Mouse (Mus musculus): ENCODE measurements around the gene Mrpl50. TPM values are rescaled to one million over a fixed set of nuclear protein-coding genes. Genes with fewer than 3 reads are reported as not detected.
"Not testable (repeated sequence)": the region's sequence is repeated elsewhere in the genome, so short reads cannot be mapped to it uniquely, and the experiment has no call there.

Gene Mrpl50
- polyA plus RNA-seq, 1 experiment from 2014 or later = 85.6 TPM

DNA sequence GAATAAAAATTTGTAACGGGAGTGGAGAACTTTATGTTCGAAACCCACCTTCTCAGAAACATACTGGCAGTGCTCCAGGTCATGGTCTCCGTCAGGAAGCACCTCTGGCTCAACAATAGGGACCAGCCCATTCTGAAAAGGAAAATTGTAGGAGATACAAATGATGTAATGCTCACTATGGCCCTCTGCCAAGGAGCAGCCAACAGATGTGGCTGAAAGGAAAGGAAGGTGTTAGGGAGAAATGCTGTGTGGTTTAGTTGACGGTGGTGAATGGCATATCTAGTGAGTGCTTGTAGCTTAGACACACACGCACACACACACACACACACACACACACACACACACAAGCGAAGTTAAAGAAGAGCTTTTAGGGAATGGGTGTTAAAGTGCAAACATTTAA is 18.8 kb upstream of the Mrpl50 start:
- no peaks in the 10 kb centered on the region for H3K36me3 ChIP-seq
- no peak overlapping the region for H3K4me2 ChIP-seq
- H3K4me3 ChIP-seq (replicated peaks) = no peak overlapping the region
- no peaks in the 10 kb centered on the region for H3K27me3 ChIP-seq (replicated peaks)
- H3K9ac ChIP-seq = no peak overlapping the region
- no peak for ATAC-seq (ENCODE audit: insufficient read depth, low FRiP score, low read depth)
- H3K27ac ChIP-seq = no peak overlapping the region
- 50% methylated on average over 6 of the region's 6 CpGs for WGBS
- no peaks in the 10 kb centered on the region for H3K4me1 ChIP-seq
- no peaks in the 10 kb centered on the region for H3K9me3 ChIP-seq

DNA sequence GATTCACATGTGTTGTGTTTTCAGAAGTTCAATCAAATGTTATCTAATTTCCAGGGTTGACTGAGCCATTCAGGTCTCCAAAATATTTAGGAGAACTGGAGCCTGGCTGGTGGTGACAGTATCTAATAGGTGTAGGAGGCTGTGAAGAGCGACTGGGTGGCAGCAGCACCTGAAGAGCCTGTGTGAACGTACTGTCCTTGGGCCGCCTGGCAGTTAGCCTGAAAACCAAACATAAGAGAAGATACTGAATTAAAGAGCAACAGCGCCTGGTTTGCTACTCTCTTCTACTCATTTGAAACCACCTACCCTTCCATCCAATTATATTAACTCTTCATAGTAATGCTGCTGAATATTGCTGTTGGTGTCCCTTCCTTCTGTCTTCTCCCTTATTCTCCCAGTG is 15.8 kb upstream of the Mrpl50 start:
- no peak overlapping the region for H3K4me2 ChIP-seq
- no peak overlapping the region for H3K4me3 ChIP-seq (replicated peaks)
- H3K36me3 ChIP-seq = no peaks in the 10 kb centered on the region; the same call in 1 of the 2 replicates
- 82% methylated on average over 4 of the region's 4 CpGs for WGBS
- ATAC-seq (ENCODE audit: insufficient read depth, low FRiP score, low read depth) = no peak
- no peaks in the 10 kb centered on the region for H3K4me1 ChIP-seq
- no peak overlapping the region for H3K9ac ChIP-seq
- no peaks in the 10 kb centered on the region for H3K27me3 ChIP-seq (replicated peaks)
- no peaks in the 10 kb centered on the region for H3K9me3 ChIP-seq
- no peak overlapping the region for H3K27ac ChIP-seq

DNA sequence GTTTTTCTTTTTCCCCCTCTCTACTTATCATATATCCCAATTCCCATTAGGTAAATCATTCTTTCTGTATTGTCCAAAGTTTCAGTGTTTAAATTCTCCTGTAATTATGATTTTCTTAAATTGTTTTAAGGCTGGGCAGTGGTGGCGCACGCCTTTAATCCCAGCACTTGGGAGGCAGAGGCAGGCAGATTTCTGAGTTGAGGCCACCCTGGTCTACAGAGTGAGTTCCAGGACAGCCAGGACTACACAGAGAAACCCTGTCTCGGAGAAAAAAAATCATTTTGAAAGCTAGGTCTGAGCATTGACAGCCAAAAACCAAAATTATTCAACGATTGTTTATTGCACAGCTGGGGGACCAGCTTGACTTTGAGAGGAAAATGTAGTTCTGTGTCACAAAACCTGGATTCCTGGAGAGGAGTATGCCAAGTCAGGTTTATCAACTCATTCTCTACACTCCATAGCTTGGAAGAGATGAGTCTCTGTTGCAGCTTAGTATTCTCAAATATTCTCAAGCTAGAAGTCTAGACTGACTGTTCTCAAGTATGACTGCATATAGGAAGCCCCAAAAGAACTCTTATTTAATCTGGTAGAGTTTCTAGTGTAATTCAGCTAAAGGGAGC is 14.9 kb upstream of the Mrpl50 start:
- H3K4me1 ChIP-seq = no peaks in the 10 kb centered on the region
- WGBS = 88% methylated on average over 4 of the region's 4 CpGs
- H3K4me3 ChIP-seq (replicated peaks) = no peak overlapping the region
- no peak overlapping the region for H3K27ac ChIP-seq
- no peak for ATAC-seq (ENCODE audit: insufficient read depth, low FRiP score, low read depth)
- H3K36me3 ChIP-seq = no peaks in the 10 kb centered on the region; the same call in 1 of the 2 replicates
- H3K9ac ChIP-seq = no peak overlapping the region
- H3K27me3 ChIP-seq (replicated peaks) = no peaks in the 10 kb centered on the region
- H3K4me2 ChIP-seq = no peak overlapping the region
- H3K9me3 ChIP-seq = no peaks in the 10 kb centered on the region

DNA sequence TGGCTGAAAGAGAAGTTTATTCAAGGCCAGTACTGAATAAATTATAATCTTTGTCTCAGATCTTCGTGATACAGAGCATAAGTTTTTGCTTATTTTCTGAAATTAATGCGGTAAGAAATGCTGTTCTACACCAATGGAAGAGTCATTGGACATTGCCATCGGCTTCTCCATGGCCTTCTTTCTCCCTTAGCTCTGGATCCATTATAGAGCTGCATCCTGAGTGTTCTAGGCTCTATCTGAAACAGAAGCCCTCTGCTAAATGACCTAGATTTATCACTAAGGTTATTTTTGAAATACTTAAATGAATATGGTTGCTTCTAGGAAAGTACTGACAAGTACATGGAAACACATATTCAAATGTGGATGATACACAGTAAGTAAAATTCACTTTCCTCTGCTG is 14.1 kb upstream of the Mrpl50 start:
- Histone ChIP-seq H3K4me1 (no peaks in the 10 kb centered on the region), H3K4me2 (no peak overlapping the region), H3K9ac (no peak overlapping the region), H3K27ac (no peak overlapping the region), H3K36me3 (peaks cover 5% of the 10 kb centered on the region), H3K27me3 (replicated peaks) (no peaks in the 10 kb centered on the region), H3K4me3 (replicated peaks) (no peak overlapping the region), H3K9me3 (0 out of 2 replicates have a peak, but pooled peaks cover under 1% of the 10 kb centered on the region)
- no peak for ATAC-seq (ENCODE audit: insufficient read depth, low FRiP score, low read depth)
- 88% methylated on average over 3 of the region's 3 CpGs for WGBS

DNA sequence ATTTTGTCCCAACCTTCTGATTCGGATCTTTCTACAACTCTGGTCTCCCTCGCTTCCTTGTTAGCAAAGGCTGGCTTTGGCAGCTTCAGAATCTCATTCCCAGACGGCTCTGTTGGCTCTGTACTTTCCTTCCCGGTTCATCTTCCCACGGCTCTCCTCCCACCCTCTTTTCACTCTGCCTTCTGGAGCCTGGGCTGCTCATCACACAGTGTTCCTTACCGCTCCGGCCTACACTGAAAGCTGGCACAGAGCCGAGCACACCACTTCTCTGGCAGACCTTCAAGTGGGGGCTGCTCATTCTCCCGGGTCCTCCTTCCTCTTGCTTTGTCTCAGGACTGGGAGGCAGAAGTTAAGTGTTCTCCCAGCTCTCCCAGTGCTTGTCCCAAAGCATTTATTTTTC is 1.7 kb upstream of the Mrpl50 start:
- Histone ChIP-seq H3K4me3 (replicated peaks) (0 out of 2 replicates have a peak overlapping the region, but pooled peaks have one; percentile 4), H3K4me2 (peak overlapping the region; percentile 66; the same call in 1 of the 2 replicates), H3K9ac (no peak overlapping the region), H3K4me1 (peaks cover 6% of the 10 kb centered on the region; the same call in 1 of the 2 replicates), H3K36me3 (0 out of 2 replicates have a peak, but pooled peaks cover 6% of the 10 kb centered on the region), H3K9me3 (no peaks in the 10 kb centered on the region), H3K27me3 (replicated peaks) (no peaks in the 10 kb centered on the region), H3K27ac (no peak overlapping the region)
- ATAC-seq (ENCODE audit: insufficient read depth, low FRiP score, low read depth) = no peak
- 73% methylated on average over 9 of the region's 9 CpGs for WGBS

DNA sequence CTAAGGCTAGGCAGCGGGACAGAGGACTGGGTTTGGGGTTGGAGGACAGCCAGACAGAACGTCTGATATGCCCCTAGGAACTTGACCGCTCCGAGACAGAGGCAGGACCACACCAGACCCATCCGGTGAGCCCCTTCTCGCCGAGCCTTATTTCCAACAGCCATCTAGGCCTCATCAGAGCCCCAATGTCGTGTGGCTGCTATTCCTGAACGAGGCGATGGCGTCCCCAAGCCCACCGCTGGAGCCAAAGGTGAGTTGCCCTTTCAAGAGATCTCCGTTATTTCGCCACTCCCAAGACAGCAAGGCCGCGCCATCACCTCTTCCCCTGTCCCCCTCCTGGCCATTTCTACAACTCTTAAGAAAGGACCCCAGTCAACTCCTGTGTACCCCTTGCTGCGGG is 453 bp upstream of the Mrpl50 start:
- Histone ChIP-seq H3K4me3 (replicated peaks) (peak overlapping the region; percentile 77), H3K27ac (no peak overlapping the region), H3K36me3 (0 out of 2 replicates have a peak, but pooled peaks cover 6% of the 10 kb centered on the region), H3K9ac (peak overlapping the region; percentile 56), H3K4me1 (peaks cover 6% of the 10 kb centered on the region; the same call in 1 of the 2 replicates), H3K4me2 (peak overlapping the region; percentile 66), H3K9me3 (no peaks in the 10 kb centered on the region), H3K27me3 (replicated peaks) (no peaks in the 10 kb centered on the region)
- ATAC-seq (ENCODE audit: insufficient read depth, low FRiP score, low read depth) = peak; percentile 9; the same call in 1 of the 2 replicates
- WGBS = under 1% methylated on average over 17 of the region's 17 CpGs

DNA sequence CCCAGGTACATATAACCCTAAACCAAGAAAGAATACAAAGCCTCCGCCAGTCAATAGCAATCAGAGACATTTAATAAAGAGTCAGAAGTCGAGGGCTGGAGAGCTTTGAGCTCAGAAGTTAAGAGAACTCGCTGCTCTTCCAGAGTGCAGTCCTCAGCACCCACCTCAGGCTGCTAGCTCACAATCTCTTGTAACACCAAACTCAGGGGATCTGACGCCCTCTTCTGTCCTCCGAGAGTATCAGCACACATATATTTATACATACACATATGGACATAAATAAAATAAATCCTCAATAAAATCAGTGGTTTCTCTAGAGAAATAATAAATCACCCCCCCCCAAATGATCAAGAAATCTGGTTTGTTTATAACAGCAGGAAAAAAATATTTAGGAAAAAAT is 1.4 kb downstream of the Mrpl50 start:
- no peaks in the 10 kb centered on the region for H3K27me3 ChIP-seq (replicated peaks)
- H3K27ac ChIP-seq = no peak overlapping the region
- H3K9me3 ChIP-seq = no peaks in the 10 kb centered on the region
- H3K36me3 ChIP-seq = 0 out of 2 replicates have a peak, but pooled peaks cover 6% of the 10 kb centered on the region
- H3K9ac ChIP-seq = no peak overlapping the region
- WGBS = 74% methylated on average over 5 of the region's 5 CpGs
- no peak for ATAC-seq (ENCODE audit: insufficient read depth, low FRiP score, low read depth)
- 0 out of 2 replicates have a peak overlapping the region, but pooled peaks have one; percentile 8 for H3K4me3 ChIP-seq (replicated peaks)
- H3K4me2 ChIP-seq = no peak overlapping the region
- H3K4me1 ChIP-seq = peaks cover 6% of the 10 kb centered on the region; the same call in 1 of the 2 replicates

DNA sequence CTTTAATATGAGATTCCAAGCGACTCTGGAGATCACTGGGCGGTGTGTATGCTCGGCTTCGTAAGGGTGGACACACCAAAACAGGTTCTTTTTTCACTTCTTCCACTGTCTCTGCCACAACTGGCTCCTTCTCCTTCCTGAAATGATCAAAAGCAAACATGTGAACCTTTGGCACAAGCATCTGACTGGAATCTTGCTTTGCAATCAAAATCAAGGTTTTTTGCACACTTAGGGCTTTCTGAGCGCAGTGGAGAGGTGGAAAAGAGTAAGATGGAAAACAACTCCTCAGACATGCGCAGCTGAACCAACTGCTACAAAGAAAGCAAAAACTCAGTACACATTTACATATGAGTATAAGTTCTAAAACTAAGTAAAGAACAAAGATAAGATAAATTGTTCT is 6.5 kb downstream of the Mrpl50 start:
- Histone ChIP-seq H3K9ac (no peak overlapping the region), H3K4me2 (no peak overlapping the region), H3K36me3 (peaks cover 9% of the 10 kb centered on the region; the same call in 1 of the 2 replicates), H3K9me3 (no peaks in the 10 kb centered on the region), H3K4me1 (peaks cover 2% of the 10 kb centered on the region; the same call in 1 of the 2 replicates), H3K4me3 (replicated peaks) (no peak overlapping the region), H3K27ac (no peak overlapping the region), H3K27me3 (replicated peaks) (no peaks in the 10 kb centered on the region)
- ATAC-seq (ENCODE audit: insufficient read depth, low FRiP score, low read depth) = no peak
- WGBS = 96% methylated on average over 6 of the region's 6 CpGs

DNA sequence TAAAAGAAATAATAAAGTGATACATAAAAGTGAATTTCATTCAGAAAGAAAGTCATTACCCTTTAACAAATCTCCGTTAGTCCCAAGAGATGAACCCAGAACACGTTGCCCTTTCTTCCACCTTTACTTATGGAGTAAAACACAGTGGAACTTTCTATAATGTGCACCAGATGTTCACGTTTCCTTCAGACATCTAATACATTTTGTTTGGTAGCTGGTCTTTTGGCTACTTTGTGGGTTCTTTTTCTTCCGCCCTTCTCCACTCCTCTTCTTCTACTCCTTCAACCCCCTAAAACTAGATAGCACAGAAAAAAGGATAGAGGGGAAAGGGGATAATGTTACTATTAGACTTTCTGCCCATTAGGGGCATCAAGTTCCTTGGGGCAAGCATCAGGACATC is 8.3 kb downstream of the Mrpl50 start:
- Histone ChIP-seq H3K36me3 (peaks cover 5% of the 10 kb centered on the region; the same call in 1 of the 2 replicates), H3K4me1 (no peaks in the 10 kb centered on the region), H3K4me2 (no peak overlapping the region), H3K27ac (no peak overlapping the region), H3K27me3 (replicated peaks) (no peaks in the 10 kb centered on the region), H3K4me3 (replicated peaks) (no peak overlapping the region), H3K9ac (no peak overlapping the region), H3K9me3 (no peaks in the 10 kb centered on the region)
- 90% methylated on average over 4 of the region's 4 CpGs for WGBS
- ATAC-seq (ENCODE audit: insufficient read depth, low FRiP score, low read depth) = no peak

DNA sequence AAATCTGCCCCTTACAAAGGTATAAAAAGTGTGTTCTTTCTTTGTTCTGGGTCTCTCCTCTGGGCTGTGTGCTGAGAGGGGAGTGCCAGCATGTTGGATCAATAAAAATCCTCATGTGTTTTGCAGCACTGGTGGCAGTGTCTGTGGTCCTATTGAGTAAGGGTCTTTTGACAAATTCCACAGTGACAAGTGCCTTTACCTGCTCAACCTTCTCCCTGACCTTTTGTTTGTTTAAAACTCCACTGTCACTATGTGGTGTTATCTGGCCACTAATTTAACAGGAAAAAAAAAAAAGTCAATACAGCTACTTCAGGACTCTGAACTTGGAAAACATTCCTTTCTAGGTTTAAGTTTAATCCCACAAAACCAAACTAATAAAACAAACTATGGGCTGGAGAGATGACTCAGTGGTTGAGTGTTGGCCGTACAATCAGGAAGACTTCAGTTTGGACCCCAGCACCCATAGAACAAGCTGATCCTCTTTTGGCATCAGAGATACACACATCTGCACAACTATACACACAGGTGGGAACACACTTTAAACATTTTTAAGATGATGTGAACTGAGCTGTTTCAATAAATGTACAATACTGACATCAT is 10.6 kb downstream of the Mrpl50 start:
- H3K36me3 ChIP-seq; H3K9me3 ChIP-seq; H3K4me2 ChIP-seq; H3K27me3 ChIP-seq (replicated peaks); ATAC-seq (ENCODE audit: insufficient read depth, low FRiP score, low read depth); H3K27ac ChIP-seq; H3K4me3 ChIP-seq (replicated peaks); H3K9ac ChIP-seq; H3K4me1 ChIP-seq: not testable (repeated sequence)
- 62% methylated on average over 1 of the region's 1 CpGs for WGBS

DNA sequence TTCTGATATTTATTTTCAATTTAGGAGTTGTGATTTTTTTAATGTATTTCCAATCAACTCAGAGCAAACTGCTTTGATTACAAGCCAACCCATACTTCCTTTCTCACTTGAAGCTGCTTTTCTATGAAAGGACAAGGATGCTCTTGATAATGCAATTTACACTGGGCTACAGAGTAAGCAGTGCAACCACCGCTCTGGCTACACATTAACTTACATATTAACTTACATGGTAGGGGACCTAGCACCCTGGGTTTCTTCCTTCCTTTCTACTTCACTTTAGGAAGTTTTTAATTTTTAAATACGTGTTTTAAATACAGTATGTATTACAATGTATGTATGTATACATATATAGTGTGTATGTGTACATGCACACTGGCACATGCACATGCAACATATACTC is 11.7 kb downstream of the Mrpl50 start:
- ATAC-seq (ENCODE audit: insufficient read depth, low FRiP score, low read depth) = no peak
- Histone ChIP-seq H3K4me3 (replicated peaks) (no peak overlapping the region), H3K27me3 (replicated peaks) (no peaks in the 10 kb centered on the region), H3K4me2 (no peak overlapping the region), H3K4me1 (no peaks in the 10 kb centered on the region), H3K27ac (no peak overlapping the region), H3K9me3 (no peaks in the 10 kb centered on the region), H3K36me3 (peaks cover 5% of the 10 kb centered on the region; the same call in 1 of the 2 replicates), H3K9ac (no peak overlapping the region)
- 74% methylated on average over 2 of the region's 2 CpGs for WGBS

DNA sequence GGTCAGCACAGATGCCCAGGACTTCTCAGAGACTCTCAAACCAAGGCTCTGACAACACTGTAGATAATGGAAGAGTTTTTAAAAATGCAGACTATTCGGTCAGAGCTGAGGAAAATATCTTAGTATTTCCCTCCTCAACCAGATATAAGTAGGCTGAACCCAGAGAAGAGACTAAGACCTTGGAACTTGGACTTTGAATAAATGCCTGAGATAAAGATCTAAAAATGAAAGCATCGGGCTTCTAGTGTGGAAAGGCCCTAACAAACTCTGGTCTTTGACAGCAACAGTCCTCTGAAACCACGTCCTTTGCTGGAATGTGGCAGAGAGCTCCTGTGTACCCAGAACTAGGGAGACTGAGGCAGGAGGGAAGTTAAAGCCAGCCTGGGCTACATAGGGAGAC is 14.5 kb downstream of the Mrpl50 start, which contains the start of gene Baat:
TSS of gene Baat (minus strand) at position 172 of the 400 bp plus-strand sequence.
- ATAC-seq (ENCODE audit: insufficient read depth, low FRiP score, low read depth) = no peak
- no peaks in the 10 kb centered on the region for H3K9me3 ChIP-seq
- no peaks in the 10 kb centered on the region for H3K36me3 ChIP-seq
- no peaks in the 10 kb centered on the region for H3K4me1 ChIP-seq
- H3K27ac ChIP-seq = no peak within 1 kb of the TSS
- no peak within 1 kb of the TSS for H3K9ac ChIP-seq
- 59% methylated on average over 3 of the region's 3 CpGs for WGBS
- no peak within 1 kb of the TSS for H3K4me3 ChIP-seq (replicated peaks)
- no peaks in the 10 kb centered on the region for H3K27me3 ChIP-seq (replicated peaks)
- H3K4me2 ChIP-seq = no peak within 1 kb of the TSS

Data from stomach, embryonic 15.5 days (tissue).